Mouse (Mus musculus) R1 (cell line): ENCODE measurements at regions not wholly inside any gene's neighbourhood (a gene's known extent, or its start where the extent isn't known, plus 50 kb on each side); places are given as distances from the start of the nearest gene placed in this dataset.

Experiments
- DNase-seq: peaks from one replicate; pipeline ENCODE4 v3.0.0-alpha.2; 2018; ENCODE audit warnings: low read depth, low spot score

DNA sequence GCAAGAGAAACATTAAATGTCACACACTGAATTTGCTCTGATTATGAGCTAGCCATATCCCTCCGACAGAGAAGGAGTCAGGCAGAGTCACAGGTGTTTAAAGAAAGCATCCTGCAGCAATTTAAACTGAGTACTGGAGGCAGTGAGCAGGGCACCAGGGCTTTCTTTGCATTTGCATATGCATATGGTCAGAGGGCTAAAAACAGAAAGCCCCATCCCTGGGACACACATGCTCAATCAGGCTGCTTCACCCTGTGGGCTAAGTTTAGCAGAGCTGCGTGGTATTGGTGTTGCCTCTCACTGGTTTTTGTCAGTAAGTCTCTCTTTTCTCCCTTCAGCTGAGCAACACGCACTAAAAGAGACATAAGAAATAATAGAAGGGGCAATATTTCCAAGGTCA is 289.9 kb upstream of the Rps6ka3 start:
- no peak for DNase-seq

DNA sequence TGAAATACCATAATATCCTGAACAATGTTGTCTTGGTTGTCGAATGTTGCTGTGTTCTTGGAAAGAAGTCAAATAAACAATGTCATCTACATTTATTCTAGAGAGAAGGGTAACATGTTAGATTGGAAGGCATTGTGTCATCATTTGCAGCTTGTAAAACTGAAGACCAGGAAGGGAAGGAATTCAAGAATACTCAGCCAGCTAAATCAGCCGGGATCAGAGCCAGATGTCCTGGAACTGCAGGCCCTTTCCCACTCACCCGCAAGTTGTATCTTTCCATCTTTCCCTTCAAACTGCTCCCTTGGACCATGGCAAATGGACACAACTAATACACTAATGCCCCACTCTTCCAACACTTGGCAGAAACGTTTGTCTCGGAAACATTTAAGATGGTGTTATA is 288.7 kb upstream of the Rps6ka3 start:
- DNase-seq = no peak

- peak; percentile 57 for DNase-seq
Observed at GRCm38 (mm10) chrX:158921838-158922450, 288.2 kb upstream of the Rps6ka3 start.

DNA sequence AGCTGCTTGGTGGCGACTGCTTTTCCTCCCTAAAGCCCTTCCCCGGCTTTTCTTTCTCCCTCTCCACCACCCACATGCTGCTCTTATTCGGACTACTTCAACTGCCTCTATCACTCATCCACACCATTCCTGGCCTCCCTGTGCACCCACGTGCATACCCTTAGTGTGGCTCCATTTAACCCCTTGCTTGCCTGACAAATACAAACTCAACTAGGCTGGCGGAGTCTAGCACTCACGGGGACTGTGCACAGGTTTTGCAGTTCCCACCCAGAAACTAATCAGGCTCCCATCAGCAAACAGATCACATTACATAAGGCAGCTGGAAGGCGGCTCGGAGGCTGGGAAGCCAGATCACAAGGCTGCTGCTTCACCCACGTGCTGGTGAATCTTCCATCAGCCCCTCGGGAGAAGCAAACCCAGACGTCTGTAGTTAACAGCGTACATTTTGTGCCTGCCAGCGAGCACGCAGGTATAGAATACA is 287.0 kb upstream of the Rps6ka3 start:
- no peak for DNase-seq

DNA sequence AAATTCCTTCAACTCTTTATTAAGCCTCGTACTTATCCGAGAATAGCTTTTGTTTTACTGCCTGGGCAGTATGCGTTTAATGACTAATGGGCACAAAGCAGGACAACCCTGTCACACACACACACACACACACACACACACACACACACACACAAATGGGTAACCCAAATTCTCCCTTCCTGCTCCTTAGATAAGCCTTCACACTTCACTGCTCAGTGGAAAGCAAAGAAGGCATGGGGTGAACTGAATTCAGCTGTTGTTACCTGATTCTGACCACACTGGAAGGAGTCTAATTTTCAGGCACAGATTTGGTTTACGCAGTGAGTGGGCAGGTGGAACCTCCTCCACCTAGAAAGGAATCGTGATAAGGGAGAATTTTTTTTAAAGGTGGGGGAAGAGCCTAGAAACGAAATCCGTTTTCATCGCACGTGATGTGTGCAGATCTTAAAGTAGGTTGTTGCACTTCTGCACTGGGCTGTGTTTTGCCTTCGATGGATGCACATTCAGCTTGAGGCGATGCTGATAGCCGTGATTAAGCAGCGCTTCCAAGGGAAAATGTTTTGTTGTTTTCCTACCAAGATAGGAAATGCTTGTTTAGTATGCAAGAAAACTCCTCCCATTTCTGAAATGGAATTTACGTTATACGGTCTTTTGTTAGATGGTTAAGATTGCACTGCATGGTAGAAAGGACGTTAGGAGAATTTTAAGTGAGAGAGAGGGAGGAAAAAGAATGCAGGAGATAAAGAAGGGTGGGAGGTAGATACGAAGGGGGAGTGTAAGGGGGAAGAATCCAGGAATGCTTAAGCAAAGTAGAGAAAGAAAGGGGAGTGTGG is 286.2 kb upstream of the Rps6ka3 start:
- no peak for DNase-seq

DNA sequence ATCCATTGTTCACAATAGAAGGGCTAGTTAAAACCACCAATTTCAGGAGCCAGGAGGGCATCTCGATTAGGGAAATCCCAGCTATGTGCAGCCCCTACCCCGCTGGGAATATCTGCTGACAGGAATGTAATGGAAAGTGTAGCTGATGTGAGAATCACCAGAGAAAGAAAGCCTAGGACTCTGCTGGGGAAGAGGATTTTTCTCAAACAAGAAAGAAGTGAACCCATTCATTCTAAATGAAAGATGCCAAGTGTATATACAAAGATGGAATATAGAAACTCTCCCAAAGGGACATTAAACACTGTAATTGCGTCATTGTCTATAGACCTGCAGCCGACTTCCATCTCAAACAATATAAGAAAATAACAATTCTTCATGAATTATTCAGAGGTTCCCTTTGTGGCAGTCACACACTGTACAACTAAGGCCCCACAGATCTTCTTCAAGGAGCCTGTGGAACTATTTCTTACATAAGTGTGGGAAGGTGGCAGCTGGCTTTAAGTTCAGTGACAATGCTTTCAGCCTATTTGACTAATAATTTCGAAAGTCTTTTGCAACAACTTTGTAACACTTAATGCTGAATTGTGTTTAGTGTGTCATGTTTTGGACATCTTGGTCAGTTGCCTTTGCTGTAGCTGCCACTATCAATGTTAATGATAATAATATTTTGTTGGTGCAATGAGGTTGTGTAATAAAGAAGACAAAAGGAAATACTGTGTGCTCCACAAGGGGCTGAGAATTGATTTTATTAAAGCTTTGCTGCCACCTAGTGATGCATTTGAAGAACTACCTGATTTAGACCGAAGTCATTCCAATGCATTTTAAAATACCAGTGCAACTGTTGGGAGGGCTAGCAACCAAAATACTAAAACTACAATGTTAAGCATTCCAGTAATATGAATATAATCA is 285.4 kb upstream of the Rps6ka3 start:
- DNase-seq = peak; percentile 11

- no peak for DNase-seq
Observed at GRCm38 (mm10) chrX:158931864-158932263, 278.2 kb upstream of the Rps6ka3 start.

DNA sequence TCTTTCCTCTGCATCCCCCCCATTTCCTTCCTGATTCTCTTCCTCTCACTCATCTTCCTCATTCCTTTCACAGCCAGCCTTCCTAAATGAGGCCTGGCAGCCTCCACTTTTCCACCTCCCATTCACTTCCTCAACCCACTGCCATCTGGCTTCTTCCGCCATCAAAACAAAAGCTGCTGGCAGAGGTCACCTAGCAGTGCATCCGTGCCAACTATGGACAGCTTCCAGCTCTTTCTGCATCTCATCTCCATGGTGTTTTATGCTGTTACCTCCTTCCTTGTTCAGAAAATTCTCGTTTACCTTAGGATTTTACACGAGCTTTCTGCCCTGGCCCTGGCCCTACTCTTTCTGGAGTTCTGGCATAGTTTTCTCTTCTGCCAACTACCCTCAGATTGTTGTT is 262.9 kb upstream of the Rps6ka3 start:
- DNase-seq = no peak

DNA sequence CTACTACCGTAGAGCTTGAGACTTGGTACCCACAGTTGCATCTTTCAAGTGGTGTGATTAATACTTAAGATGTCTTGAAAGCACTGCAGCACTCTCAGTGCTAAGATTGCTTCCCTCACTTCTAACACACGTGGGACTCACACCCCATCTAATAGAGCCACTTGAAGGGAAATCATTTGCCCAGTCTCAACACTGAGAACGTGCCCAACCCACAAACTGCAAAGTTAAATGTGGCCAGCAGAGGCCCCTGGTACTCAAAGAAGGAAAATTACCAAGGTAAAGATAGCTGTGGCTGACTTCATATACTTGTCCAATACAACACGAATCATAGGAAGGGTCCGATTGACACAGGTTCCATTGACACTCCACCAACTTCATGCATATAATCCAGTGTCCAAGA is 238.4 kb upstream of the Rps6ka3 start:
- DNase-seq = peak; percentile 2

DNA sequence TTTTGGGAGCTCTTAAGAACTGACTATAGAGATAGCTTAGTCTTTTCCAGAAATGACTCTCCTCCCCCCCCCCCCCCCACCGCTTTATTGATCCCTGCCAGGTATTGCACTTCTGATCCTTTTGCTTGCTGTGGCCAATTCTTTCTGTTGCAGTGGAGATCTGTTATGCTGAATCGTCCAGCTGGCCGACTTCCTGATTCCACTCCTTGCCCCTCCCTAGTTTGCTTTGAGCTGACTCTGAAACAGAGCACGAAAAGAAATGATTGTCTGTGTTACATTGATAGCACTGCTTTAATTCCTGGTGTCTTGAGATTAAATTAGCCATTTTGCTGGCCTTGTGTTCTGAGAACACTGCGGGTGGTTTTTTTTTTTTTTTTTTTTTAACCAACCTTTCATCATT is 233.5 kb upstream of the Rps6ka3 start:
- no peak for DNase-seq

GRCm38 (mm10) chrX:158984721-158985120 is 225.4 kb upstream of the Rps6ka3 start:
- DNase-seq = no peak

GRCm38 (mm10) chrX:158987676-158988075 is 222.4 kb upstream of the Rps6ka3 start:
- no peak for DNase-seq

DNA sequence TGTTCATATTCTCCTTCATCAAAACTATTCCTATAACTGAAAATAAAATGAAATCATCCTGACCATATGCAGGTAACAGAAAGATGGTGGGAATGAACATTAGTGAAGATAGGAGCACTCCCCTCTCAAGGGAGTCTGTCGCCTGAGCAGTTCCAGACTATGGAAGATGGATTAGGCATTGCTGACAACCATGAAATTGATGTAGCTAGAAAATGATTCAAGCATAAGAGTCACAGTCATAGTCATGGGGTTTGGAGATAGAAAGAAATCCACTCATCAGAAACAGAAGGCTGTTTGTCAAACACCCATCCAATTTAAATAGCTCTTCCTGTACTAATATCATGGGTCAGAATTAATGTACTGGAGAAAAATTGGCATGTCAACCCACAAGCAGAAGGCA is 191.2 kb upstream of the Rps6ka3 start:
- DNase-seq = no peak

DNA sequence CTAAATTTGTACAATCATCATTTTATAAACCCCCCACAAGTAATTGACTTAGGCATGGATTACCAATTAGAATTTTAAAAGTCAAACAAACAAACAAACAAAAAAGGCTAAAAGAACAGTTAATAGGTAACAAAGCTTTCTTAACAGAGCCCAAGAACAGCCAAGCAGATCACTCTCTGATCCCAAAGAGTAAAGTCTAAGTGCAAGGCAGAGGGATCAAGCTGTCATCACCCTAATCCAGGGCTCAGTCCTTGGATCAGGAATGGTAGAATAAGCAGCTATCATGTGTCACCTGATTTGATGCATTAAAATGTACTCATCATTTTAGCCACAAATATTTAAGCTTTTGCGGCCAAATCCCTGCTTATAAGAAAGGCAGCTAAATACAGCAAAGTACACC is 183.8 kb upstream of the Rps6ka3 start:
- no peak for DNase-seq

- DNase-seq = no peak
Observed at GRCm38 (mm10) chrX:159031927-159032326, 178.2 kb upstream of the Rps6ka3 start.

- DNase-seq = peak; percentile 28
Observed at GRCm38 (mm10) chrX:159043432-159043831, 166.7 kb upstream of the Rps6ka3 start.

GRCm38 (mm10) chrX:159047876-159048275 is 162.2 kb upstream of the Rps6ka3 start:
- DNase-seq = no peak

GRCm38 (mm10) chrX:159055689-159056461 is 154.2 kb upstream of the Rps6ka3 start:
- DNase-seq = no peak

- DNase-seq = no peak
Observed at GRCm38 (mm10) chrX:159056462-159056805, 153.7 kb upstream of the Rps6ka3 start.

DNA sequence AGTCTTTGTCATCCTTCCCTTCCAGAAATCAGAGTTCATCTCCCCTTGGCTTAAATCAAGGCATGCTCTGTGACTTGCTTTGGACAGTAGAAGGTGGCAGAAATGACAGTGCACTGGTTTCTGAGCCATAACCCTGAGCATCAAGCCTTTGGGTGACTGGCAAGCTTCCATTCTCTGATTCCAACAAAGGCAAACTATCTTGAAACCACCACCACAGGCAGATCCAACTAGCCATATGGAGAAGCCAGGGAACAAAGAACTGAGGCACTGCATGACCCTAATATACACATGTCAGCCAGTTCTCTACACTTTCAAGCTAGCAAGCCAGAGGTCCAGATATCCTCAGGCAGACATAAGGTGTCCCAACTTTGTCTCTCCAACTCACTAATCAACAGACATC is 151.2 kb upstream of the Rps6ka3 start:
- no peak for DNase-seq

DNA sequence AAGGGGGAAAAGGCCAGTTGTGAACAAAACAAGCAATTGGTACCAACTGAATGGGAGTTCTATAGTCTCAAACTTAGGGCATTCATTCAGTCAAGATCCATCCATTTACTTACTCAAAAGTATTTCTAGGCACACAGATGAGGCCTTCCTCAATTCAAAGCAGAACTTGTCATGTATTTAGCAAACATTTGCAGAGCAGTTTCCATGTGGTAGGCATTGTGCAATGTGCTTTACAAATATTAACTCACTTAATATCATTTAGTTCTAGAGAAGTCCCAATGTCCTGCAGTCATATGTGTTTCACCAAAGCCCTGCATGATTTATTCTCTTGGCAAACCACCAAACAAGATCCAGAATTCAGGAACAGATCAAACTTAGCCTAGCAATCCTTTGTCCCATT is 148.8 kb upstream of the Rps6ka3 start:
- DNase-seq = no peak
